Mouse (Mus musculus): ENCODE results near the gene Tubb4a.
"Not testable (repeated sequence)": the region's sequence is repeated elsewhere in the genome, so short reads cannot be mapped to it uniquely, and the experiment has no call there.

Gene Tubb4a

GRCm38 (mm10) chr17:57087049-57087832 is at the start of gene Tubb4a:
Gene Tubb4a, minus strand, starts transcription at chr17:57087782.
- no peak for DNase-seq (ENCODE audit: low read depth, low spot score)

- DNase-seq (ENCODE audit: low read depth, low spot score), result peak; percentile 80
Measured at GRCm38 (mm10) chr17:57135635-57136034, 48.1 kb upstream of the Tubb4a start.

GRCm38 (mm10) chr17:57134693-57135092 is 47.1 kb upstream of the Tubb4a start:
- DNase-seq (ENCODE audit: low read depth, low spot score), result no peak

- DNase-seq (ENCODE audit: low read depth, low spot score), result not testable (repeated sequence)
Measured at GRCm38 (mm10) chr17:57134021-57134420, 46.4 kb upstream of the Tubb4a start.

GRCm38 (mm10) chr17:57131793-57132192 is 44.2 kb upstream of the Tubb4a start:
- no peak for DNase-seq (ENCODE audit: low read depth, low spot score)

GRCm38 (mm10) chr17:57125853-57126622 is 38.5 kb upstream of the Tubb4a start:
- peak; percentile 44 for DNase-seq (ENCODE audit: low read depth, low spot score)

GRCm38 (mm10) chr17:57124792-57125191 is 37.2 kb upstream of the Tubb4a start:
- DNase-seq (ENCODE audit: low read depth, low spot score), result no peak

- peak; percentile 50 for DNase-seq (ENCODE audit: low read depth, low spot score)
Measured at GRCm38 (mm10) chr17:57123192-57124118, 35.9 kb upstream of the Tubb4a start.

- no peak for DNase-seq (ENCODE audit: low read depth, low spot score)
Measured at GRCm38 (mm10) chr17:57121856-57122255, 34.3 kb upstream of the Tubb4a start.

- no peak for DNase-seq (ENCODE audit: low read depth, low spot score)
Measured at GRCm38 (mm10) chr17:57118524-57119349, 31.2 kb upstream of the Tubb4a start.

- DNase-seq (ENCODE audit: low read depth, low spot score), result no peak
Measured at GRCm38 (mm10) chr17:57116801-57117200, 29.2 kb upstream of the Tubb4a start.

- no peak for DNase-seq (ENCODE audit: low read depth, low spot score)
Measured at GRCm38 (mm10) chr17:57112768-57113474, 25.3 kb upstream of the Tubb4a start.

- no peak for DNase-seq (ENCODE audit: low read depth, low spot score)
Measured at GRCm38 (mm10) chr17:57110005-57110404, 22.4 kb upstream of the Tubb4a start.

GRCm38 (mm10) chr17:57108666-57109171 is 21.1 kb upstream of the Tubb4a start:
- DNase-seq (ENCODE audit: low read depth, low spot score), result no peak

GRCm38 (mm10) chr17:57108040-57108665 is 20.6 kb upstream of the Tubb4a start:
- DNase-seq (ENCODE audit: low read depth, low spot score), result no peak

GRCm38 (mm10) chr17:57107064-57107463 is 19.5 kb upstream of the Tubb4a start:
- DNase-seq (ENCODE audit: low read depth, low spot score), result no peak

GRCm38 (mm10) chr17:57106035-57106368 is 18.4 kb upstream of the Tubb4a start:
- DNase-seq (ENCODE audit: low read depth, low spot score), result no peak

- DNase-seq (ENCODE audit: low read depth, low spot score), result peak; percentile 79
Measured at GRCm38 (mm10) chr17:57105181-57106034, 17.8 kb upstream of the Tubb4a start, which contains the start of gene Tnfsf9. Gene Tnfsf9, plus strand, starts transcription at chr17:57105325.

- peak; percentile 43 for DNase-seq (ENCODE audit: low read depth, low spot score)
Measured at GRCm38 (mm10) chr17:57104496-57104895, 16.9 kb upstream of the Tubb4a start.

All from A20 (cell line).